Mouse (Mus musculus): ENCODE results near the gene Fam198b. TPM values are rescaled to one million over a fixed set of nuclear protein-coding genes. Genes with fewer than 3 reads are reported as not detected.

The Fam198b gene
- polyA plus RNA-seq, 1 experiment from 2014 or later: 2.0 TPM

DNA sequence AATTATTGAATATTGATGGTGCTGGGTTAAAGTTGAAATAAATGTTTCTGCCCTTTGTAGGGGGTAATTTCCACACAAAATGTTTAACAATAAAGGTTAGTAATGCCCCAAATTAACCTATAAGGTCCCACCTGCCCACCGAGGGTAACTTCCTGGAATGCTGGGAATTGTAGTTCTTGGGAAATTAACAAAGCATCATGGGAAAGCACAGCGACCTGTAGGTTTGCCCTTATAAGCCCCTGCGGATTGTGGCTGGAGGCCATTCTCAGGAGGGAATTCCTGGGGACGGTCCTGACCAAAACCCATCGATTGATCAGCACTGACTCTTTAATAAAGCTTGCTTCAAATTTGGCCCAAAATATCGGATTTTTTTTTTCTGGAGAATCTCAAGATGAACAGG lies 33.7 kb upstream of the Fam198b start:
- WGBS: 37% methylated on average over 6 of the region's 6 CpGs
- Histone ChIP-seq H3K4me1 (ENCODE audit: control insufficient read depth, insufficient read depth, low read length) (no peaks in the 10 kb centered on the region), H3K27me3 (ENCODE audit: control insufficient read depth, insufficient read depth, low read length) (no peaks in the 10 kb centered on the region), H3K9me3 (ENCODE audit: control insufficient read depth, low read length) (no peaks in the 10 kb centered on the region), H3K4me2 (ENCODE audit: low read depth, low read length) (no peak overlapping the region), H3K9ac (replicated peaks; ENCODE audit: low read depth, low read length) (no peak overlapping the region), H3K4me3 (ENCODE audit: low read depth, low read length) (no peak overlapping the region), H3K27ac (ENCODE audit: low read depth, low read length) (no peak overlapping the region), H3K36me3 (ENCODE audit: control insufficient read depth, insufficient read depth, low read length) (no peaks in the 10 kb centered on the region)
- ATAC-seq (ENCODE audit: low read depth): no peak

DNA sequence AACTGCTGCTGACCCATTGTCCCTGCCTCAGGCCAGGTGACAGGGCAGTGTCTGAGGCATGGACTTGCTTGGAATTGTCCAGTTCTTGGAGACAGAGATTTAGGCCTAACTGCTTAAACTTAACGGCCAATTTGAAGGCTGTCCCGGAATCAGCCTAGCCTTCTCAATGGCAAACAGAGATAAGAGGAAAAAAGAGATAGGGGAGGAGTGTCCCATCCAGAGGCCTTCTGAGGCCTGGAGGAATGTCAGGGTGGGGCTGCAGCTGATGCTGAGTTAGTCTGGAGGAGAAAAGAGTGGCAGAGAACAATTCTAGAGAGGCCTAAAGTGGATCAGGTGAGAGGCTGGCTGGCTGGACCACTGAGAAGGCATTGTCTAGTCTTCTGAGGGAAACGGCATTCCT lies 32.2 kb upstream of the Fam198b start:
- Histone ChIP-seq H3K4me3 (ENCODE audit: low read depth, low read length) (no peak overlapping the region), H3K4me2 (ENCODE audit: low read depth, low read length) (no peak overlapping the region), H3K27me3 (ENCODE audit: control insufficient read depth, insufficient read depth, low read length) (no peaks in the 10 kb centered on the region), H3K9me3 (ENCODE audit: control insufficient read depth, low read length) (no peaks in the 10 kb centered on the region), H3K9ac (replicated peaks; ENCODE audit: low read depth, low read length) (no peak overlapping the region), H3K36me3 (ENCODE audit: control insufficient read depth, insufficient read depth, low read length) (no peaks in the 10 kb centered on the region), H3K27ac (ENCODE audit: low read depth, low read length) (no peak overlapping the region), H3K4me1 (ENCODE audit: control insufficient read depth, insufficient read depth, low read length) (no peaks in the 10 kb centered on the region)
- WGBS: 84% methylated on average over 3 of the region's 3 CpGs
- no peak for ATAC-seq (ENCODE audit: low read depth)

DNA sequence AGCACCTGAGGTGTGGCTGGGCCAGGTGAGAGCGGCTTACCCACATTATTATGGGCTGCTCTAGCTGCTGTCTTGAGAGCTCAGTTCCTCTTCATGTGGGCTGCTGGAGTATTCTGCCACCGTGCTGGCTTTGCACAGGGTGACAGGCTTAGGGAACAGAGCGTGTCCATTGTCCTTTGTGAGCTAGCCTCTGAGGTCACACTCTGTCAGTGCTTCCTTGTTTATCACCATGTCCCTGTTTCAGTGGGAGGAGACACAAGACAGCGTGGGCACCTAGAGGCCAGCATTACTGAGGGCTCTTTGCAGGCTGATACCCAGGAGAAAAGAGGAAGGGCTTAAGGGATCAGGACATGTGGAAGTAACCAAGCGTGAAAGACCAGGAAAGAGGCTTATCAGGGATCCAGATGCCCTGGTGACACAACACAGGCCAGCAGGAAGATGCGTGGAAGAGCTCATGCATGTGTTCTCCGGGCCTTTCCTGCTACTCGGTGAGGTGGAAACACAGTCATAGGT lies 31.6 kb upstream of the Fam198b start, which contains the start of gene Tmem144:
Gene Tmem144, minus strand, starts transcription at position 120 of the 513 bp plus-strand sequence.
- Histone ChIP-seq H3K4me1 (ENCODE audit: control insufficient read depth, insufficient read depth, low read length) (no peaks in the 10 kb centered on the region), H3K27me3 (ENCODE audit: control insufficient read depth, insufficient read depth, low read length) (no peaks in the 10 kb centered on the region), H3K4me2 (ENCODE audit: low read depth, low read length) (no peak within 1 kb of the TSS), H3K27ac (ENCODE audit: low read depth, low read length) (no peak within 1 kb of the TSS), H3K4me3 (ENCODE audit: low read depth, low read length) (no peak within 1 kb of the TSS), H3K36me3 (ENCODE audit: control insufficient read depth, insufficient read depth, low read length) (no peaks in the 10 kb centered on the region), H3K9me3 (ENCODE audit: control insufficient read depth, low read length) (no peaks in the 10 kb centered on the region), H3K9ac (replicated peaks; ENCODE audit: low read depth, low read length) (no peak within 1 kb of the TSS)
- ATAC-seq (ENCODE audit: low read depth): no peak
- 68% methylated on average over 8 of the region's 8 CpGs for WGBS

DNA sequence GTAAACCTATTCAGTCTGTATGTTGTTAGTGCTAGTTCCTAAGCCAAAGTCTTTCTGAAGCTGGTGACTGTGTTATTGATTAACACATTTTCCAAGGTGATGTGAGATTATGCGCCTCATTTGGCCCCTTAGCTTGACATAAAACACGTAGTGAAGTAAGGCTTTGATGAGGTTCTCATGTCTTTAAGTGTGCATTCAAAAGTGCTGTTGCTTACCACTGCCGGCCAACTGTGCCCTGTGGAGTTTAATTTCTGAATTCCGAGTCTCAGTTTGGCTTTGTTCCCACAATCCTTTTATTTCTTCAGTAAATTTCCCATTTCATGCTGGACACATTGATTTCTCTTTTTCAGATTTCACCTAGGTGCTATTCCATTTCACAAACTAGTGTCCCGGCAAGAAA lies 26.6 kb upstream of the Fam198b start:
- no peak for ATAC-seq (ENCODE audit: low read depth)
- Histone ChIP-seq H3K4me1 (ENCODE audit: control insufficient read depth, insufficient read depth, low read length) (no peaks in the 10 kb centered on the region), H3K4me3 (ENCODE audit: low read depth, low read length) (no peak overlapping the region), H3K4me2 (ENCODE audit: low read depth, low read length) (no peak overlapping the region), H3K9ac (replicated peaks; ENCODE audit: low read depth, low read length) (no peak overlapping the region), H3K9me3 (ENCODE audit: control insufficient read depth, low read length) (no peaks in the 10 kb centered on the region), H3K27me3 (ENCODE audit: control insufficient read depth, insufficient read depth, low read length) (no peaks in the 10 kb centered on the region), H3K36me3 (ENCODE audit: control insufficient read depth, insufficient read depth, low read length) (no peaks in the 10 kb centered on the region), H3K27ac (ENCODE audit: low read depth, low read length) (no peak overlapping the region)
- WGBS: 60% methylated on average over 5 of the region's 5 CpGs

DNA sequence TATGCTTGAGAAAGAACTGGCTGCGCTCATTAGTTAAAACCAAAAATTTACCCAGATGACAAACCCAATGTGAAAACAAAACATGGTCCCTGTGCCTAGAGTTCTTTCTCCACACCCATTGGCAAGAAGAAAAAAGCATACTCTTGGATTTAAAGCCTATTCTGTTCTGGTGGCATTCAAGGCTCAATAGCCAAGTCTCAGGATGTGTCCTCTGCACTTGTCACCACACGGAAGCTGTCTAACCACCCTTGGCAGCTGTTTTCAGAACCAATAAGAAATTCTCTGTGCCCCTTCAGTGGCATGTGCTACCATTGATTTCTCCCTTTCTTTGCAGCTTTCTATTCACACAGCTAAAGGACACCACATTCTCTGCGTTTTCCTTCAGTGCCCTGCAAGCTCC lies 26.1 kb upstream of the Fam198b start:
- Histone ChIP-seq H3K9ac (replicated peaks; ENCODE audit: low read depth, low read length) (no peak overlapping the region), H3K36me3 (ENCODE audit: control insufficient read depth, insufficient read depth, low read length) (no peaks in the 10 kb centered on the region), H3K4me1 (ENCODE audit: control insufficient read depth, insufficient read depth, low read length) (no peaks in the 10 kb centered on the region), H3K4me2 (ENCODE audit: low read depth, low read length) (no peak overlapping the region), H3K27me3 (ENCODE audit: control insufficient read depth, insufficient read depth, low read length) (no peaks in the 10 kb centered on the region), H3K9me3 (ENCODE audit: control insufficient read depth, low read length) (no peaks in the 10 kb centered on the region), H3K4me3 (ENCODE audit: low read depth, low read length) (no peak overlapping the region), H3K27ac (ENCODE audit: low read depth, low read length) (no peak overlapping the region)
- WGBS: 60% methylated on average over 3 of the region's 3 CpGs
- ATAC-seq (ENCODE audit: low read depth): no peak

DNA sequence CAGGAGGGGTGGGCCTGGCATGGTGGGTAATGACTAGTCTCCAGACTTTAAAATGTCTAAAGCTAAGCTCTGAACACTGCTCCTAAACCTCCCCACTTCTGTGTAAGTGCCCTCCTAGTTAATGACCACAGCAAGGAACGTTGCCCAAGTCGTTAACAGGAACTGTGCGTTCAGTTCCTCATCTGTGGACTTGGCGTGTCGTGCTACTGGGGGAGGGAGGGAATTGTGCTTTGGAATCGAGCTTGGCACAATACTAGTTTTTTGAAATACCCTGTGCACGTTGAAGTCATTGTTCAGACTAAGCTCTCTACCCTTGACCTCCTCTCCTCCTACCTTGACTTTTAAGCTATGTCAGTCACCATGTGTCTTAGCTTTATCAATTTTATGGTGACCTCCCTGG lies 19.5 kb upstream of the Fam198b start:
- ATAC-seq (ENCODE audit: low read depth): no peak
- 59% methylated on average over 7 of the region's 7 CpGs for WGBS
- Histone ChIP-seq H3K9ac (replicated peaks; ENCODE audit: low read depth, low read length) (no peak overlapping the region), H3K27ac (ENCODE audit: low read depth, low read length) (no peak overlapping the region), H3K4me1 (ENCODE audit: control insufficient read depth, insufficient read depth, low read length) (peaks cover 13% of the 10 kb centered on the region; the same call in 1 of the 2 replicates), H3K36me3 (ENCODE audit: control insufficient read depth, insufficient read depth, low read length) (no peaks in the 10 kb centered on the region), H3K4me2 (ENCODE audit: low read depth, low read length) (no peak overlapping the region), H3K4me3 (ENCODE audit: low read depth, low read length) (no peak overlapping the region), H3K27me3 (ENCODE audit: control insufficient read depth, insufficient read depth, low read length) (no peaks in the 10 kb centered on the region), H3K9me3 (ENCODE audit: control insufficient read depth, low read length) (no peaks in the 10 kb centered on the region)

DNA sequence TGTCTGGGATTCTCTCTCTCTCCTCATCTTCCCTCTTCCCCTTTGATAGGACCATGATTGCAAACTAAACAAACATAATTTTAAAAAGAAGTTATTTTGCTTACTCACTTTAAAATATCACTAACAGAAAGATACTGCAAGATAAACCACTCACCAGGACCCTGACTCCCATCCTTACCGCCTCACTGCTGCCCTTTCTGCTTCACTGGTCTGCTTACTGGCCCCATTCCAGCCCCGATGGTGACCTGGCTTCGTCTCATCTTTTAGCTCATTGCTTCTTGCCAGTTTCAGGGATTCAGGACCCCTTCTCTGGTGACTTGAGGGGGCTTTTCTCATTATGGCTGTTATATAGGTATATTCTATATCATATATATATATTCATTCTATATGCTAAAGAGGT lies 18.2 kb upstream of the Fam198b start:
- Histone ChIP-seq H3K4me2 (ENCODE audit: low read depth, low read length) (no peak overlapping the region), H3K9me3 (ENCODE audit: control insufficient read depth, low read length) (no peaks in the 10 kb centered on the region), H3K4me3 (ENCODE audit: low read depth, low read length) (no peak overlapping the region), H3K36me3 (ENCODE audit: control insufficient read depth, insufficient read depth, low read length) (no peaks in the 10 kb centered on the region), H3K27ac (ENCODE audit: low read depth, low read length) (peak overlapping the region; percentile 58; the same call in 1 of the 2 replicates), H3K4me1 (ENCODE audit: control insufficient read depth, insufficient read depth, low read length) (peaks cover 13% of the 10 kb centered on the region; the same call in 1 of the 2 replicates), H3K27me3 (ENCODE audit: control insufficient read depth, insufficient read depth, low read length) (no peaks in the 10 kb centered on the region), H3K9ac (replicated peaks; ENCODE audit: low read depth, low read length) (no peak overlapping the region)
- no peak for ATAC-seq (ENCODE audit: low read depth)
- 71% methylated on average over 3 of the region's 3 CpGs for WGBS

DNA sequence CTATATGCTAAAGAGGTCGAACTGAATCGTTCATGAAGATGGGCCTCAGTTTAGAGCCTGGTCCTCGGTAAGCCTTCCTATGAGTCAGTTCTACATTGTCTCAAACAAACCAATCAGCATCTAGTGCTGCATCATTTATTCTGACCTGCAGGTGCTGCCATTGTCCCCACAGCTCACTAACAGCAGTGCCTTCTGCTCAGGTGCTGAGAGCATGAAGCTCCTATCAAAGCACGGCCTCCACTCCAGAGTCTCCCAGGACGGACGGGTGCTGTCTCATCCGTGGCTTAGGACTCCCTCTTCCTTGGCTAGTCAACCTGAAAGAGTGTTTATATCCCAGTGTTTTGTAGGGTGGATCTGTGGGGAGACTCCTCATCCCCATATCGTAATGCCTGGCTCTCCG lies 17.8 kb upstream of the Fam198b start:
- peak; percentile 55; the same call in 1 of the 2 replicates for ATAC-seq (ENCODE audit: low read depth)
- 73% methylated on average over 9 of the region's 9 CpGs for WGBS

DNA sequence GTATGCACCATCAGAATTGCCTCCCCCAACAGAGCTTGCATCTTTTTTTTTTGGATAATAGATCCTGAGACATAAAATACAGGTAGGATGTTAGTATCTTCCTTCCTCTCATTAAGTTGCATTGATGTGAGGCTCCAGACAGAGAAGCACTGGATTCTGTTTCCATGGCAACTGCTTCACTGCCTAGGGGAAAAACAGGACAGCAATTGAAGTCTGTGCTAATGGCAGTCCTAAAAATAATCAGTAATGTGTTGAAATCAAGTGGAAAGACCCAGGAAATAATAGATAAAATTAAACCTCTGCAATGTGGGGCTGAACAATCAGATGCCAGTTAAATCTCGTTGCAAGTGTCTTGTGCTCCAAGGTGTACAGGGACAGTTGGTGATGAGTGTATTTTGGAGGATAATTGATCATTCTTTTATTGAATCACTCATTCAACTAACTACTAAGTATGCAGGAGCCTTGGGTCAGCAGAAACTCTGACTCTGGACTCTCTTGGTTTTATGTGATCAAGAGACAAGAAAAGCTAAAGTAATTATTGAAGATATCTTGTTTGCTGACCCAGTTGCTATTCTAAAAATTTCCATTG lies 17.1 kb upstream of the Fam198b start:
- Histone ChIP-seq H3K4me2 (ENCODE audit: low read depth, low read length) (no peak overlapping the region), H3K9ac (replicated peaks; ENCODE audit: low read depth, low read length) (no peak overlapping the region), H3K27me3 (ENCODE audit: control insufficient read depth, insufficient read depth, low read length) (no peaks in the 10 kb centered on the region), H3K36me3 (ENCODE audit: control insufficient read depth, insufficient read depth, low read length) (no peaks in the 10 kb centered on the region), H3K27ac (ENCODE audit: low read depth, low read length) (peak overlapping the region; percentile 58; the same call in 1 of the 2 replicates), H3K4me3 (ENCODE audit: low read depth, low read length) (no peak overlapping the region), H3K9me3 (ENCODE audit: control insufficient read depth, low read length) (no peaks in the 10 kb centered on the region), H3K4me1 (ENCODE audit: control insufficient read depth, insufficient read depth, low read length) (peaks cover 13% of the 10 kb centered on the region; the same call in 1 of the 2 replicates)
- WGBS: 20% methylated on average over 1 of the region's 1 CpGs
- peak; percentile 80 for ATAC-seq (ENCODE audit: low read depth)

More for the DNA sequence above, 17.8 kb upstream of the Fam198b start:
- H3K27me3 ChIP-seq (ENCODE audit: control insufficient read depth, insufficient read depth, low read length): no peaks in the 10 kb centered on the region
- H3K4me3 ChIP-seq (ENCODE audit: low read depth, low read length): no peak overlapping the region
- H3K4me1 ChIP-seq (ENCODE audit: control insufficient read depth, insufficient read depth, low read length): peaks cover 13% of the 10 kb centered on the region; the same call in 1 of the 2 replicates
- H3K4me2 ChIP-seq (ENCODE audit: low read depth, low read length): no peak overlapping the region
- peak overlapping the region; percentile 58; the same call in 1 of the 2 replicates for H3K27ac ChIP-seq (ENCODE audit: low read depth, low read length)
- H3K9me3 ChIP-seq (ENCODE audit: control insufficient read depth, low read length): no peaks in the 10 kb centered on the region
- H3K9ac ChIP-seq (replicated peaks; ENCODE audit: low read depth, low read length): no peak overlapping the region
- no peaks in the 10 kb centered on the region for H3K36me3 ChIP-seq (ENCODE audit: control insufficient read depth, insufficient read depth, low read length)

Data from neural tube, embryonic 14.5 days (tissue).